Mouse (Mus musculus) layer of hippocampus, adult 9-11 months (tissue): ENCODE data around the gene Ikbkg.
"Not testable (repeated sequence)": the region's sequence is repeated elsewhere in the genome, so short reads cannot be mapped to it uniquely, and the experiment has no call there.

Source experiments
- DNase-seq: peaks from one replicate; pipeline ENCODE4 v3.0.0; 2022

The Ikbkg gene

DNA sequence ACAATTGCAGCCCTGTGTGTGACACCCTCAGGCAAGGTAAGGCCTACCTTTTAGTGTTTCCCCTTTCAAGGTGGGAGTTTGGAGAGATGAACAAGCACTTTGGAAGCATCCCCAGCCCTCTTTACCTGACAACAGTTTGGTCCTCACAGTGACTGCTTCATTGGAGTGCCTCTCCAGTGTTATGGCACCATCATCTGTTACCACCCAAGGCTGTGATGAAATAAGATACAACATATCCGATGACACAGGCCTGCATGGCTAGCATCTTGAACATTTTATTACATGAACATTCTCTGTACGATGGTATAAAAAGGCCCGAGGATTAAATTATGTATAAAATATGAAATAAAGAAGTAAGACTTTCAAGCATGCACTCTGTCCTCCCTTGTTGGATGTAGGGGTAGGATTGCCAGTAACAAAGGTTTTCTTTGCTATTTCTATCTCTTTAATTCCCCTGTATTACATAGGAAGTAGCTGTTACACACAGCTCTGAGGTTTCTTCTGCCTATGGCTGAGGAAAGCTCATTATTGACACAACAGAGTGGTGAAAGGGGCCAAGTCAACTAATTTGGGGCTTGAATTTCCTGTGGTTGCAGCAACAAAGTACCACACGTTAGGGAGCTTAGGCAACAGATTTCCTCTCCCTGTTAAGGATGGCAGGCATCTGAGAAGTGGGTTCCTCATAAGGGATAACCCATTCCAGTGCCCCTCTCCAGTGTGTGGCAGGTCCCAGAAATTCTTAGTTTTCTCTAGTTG is 58.2 kb downstream of the Ikbkg start:
- DNase-seq = no peak

DNA sequence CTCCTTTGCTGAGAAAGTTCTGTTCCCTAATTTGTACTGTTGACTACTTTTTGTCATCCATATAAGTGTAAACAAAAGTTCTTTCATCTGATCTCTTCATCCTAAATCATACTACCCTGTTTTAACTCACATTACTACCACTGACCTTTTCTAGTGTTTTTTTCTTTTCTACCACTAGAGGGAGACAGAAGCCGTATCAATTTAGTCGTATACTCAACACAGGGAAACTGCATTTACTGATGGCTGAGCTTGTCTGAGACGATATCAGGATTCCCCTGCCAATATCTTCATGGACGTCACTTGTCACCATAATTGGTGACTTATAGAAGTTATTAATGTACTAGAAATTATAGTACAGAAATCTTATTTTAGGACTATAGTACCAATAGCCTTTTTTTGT is 59.7 kb downstream of the Ikbkg start:
- no peak for DNase-seq

- not testable (repeated sequence) for DNase-seq
Measured at GRCm38 (mm10) chrX:74481349-74481885, 88.3 kb downstream of the Ikbkg start, which contains the start of gene Gm6880. Gene Gm6880 (minus strand): TSS chrX:74481399.

DNA sequence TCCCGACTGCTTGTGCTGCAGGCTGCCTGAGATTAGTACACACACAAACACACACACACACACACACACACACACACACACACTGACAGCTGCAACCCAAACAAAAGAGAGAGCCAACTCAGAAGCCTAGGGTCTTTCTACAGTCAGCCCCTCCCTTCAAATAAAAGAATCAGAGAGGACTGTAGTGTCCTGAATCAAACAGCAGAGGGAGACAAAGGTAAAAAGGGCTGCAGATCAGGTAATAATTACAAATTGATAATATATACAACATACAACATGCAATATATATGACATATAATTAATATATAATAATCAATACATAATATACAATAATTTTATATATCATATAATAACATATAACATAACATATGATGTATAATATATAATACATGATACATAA is 104.0 kb downstream of the Ikbkg start:
- DNase-seq = no peak
